Mouse (Mus musculus) heart, adult 2 months (tissue): ENCODE measurements around the gene Duox2. TPM values are rescaled to one million over a fixed set of nuclear protein-coding genes. Genes with fewer than 3 reads are reported as not detected.
"Not testable (repeated sequence)": the region's sequence is repeated elsewhere in the genome, so short reads cannot be mapped to it uniquely, and the experiment has no call there.

Experiments used
- DNase-seq, 2 experiments: peaks; one replicate each; pipeline ENCODE4 v3.0.0; 2021
- H3K27ac ChIP-seq: fragments of 200-600 bp; 2 replicates; pipeline ENCODE4 v1.8.1; 2022
- H3K27me3 ChIP-seq: fragments of 200-500 bp; 2 replicates; pipeline ENCODE4 v1.6.1; 2012; ENCODE audit warnings: mild to moderate bottlenecking, low read length, inconsistent platforms, mixed read lengths; ENCODE audit not compliant: control insufficient read depth, insufficient read depth
- H3K36me3 ChIP-seq: fragments of 200-500 bp; 2 replicates; pipeline ENCODE4 v1.6.1; 2012; ENCODE audit warnings: low read length, inconsistent platforms; ENCODE audit not compliant: control insufficient read depth, insufficient read depth
- H3K4me1 ChIP-seq: fragments of 200-500 bp; 2 replicates; pipeline ENCODE4 v1.6.1; 2011; ENCODE audit warnings: low read length; ENCODE audit not compliant: control insufficient read depth, insufficient read depth
- H3K4me3 ChIP-seq: fragments of 200-600 bp; 2 replicates; pipeline ENCODE4 v1.8.1; 2022
- H3K79me2 ChIP-seq: fragments of 200-500 bp; replicated peaks from 2 replicates; pipeline ENCODE4 v1.6.1; 2012; ENCODE audit warnings: mild to moderate bottlenecking, inconsistent platforms, low read length, moderate library complexity, mixed read lengths; ENCODE audit not compliant: control insufficient read depth, insufficient read depth
- H3K9ac ChIP-seq: fragments of 200-500 bp; 2 replicates; pipeline ENCODE4 v1.6.1; 2012; ENCODE audit warnings: low read depth, mild to moderate bottlenecking, control low read depth, inconsistent platforms, low read length, mixed read lengths
- CTCF ChIP-seq: fragments of 200-600 bp; IDR thresholded peaks from 2 replicates; pipeline ENCODE4 v1.8.1; 2022; ENCODE audit warnings: antibody characterized with exemption, mild to moderate bottlenecking, moderate library complexity
- EP300 ChIP-seq: fragments of 200-500 bp; IDR thresholded peaks from 2 replicates; pipeline ENCODE4 v1.6.1; 2011; ENCODE audit warnings: low read depth, low read length, control low read depth; ENCODE audit not compliant: insufficient read depth
- POLR2A ChIP-seq: fragments of 200-500 bp; IDR thresholded peaks from 2 replicates; pipeline ENCODE4 v1.6.1; 2011; ENCODE audit warnings: mild to moderate bottlenecking, low read depth, low read length, control low read depth; ENCODE audit not compliant: insufficient read depth
- WGBS: fragments of 180-500 bp; shearing (Covaris S2); methylation state at CpG from one replicate; pipeline ENCODE4 v1.1.7; 2018; 5-methylcytosine and 5-hydroxymethylcytosine counted together
- intact Hi-C: fragments of 180-260 bp; cut with DNase I; formaldehyde crosslinking; loops from one replicate; pipeline ENCODE4 v1.15.1; 2025
- long read RNA-seq: library from polyadenylated mRNA; stranded (forward); transcript quantifications from one replicate; pipeline ENCODE4 v2.0.0, GENCODE M21; 2021
- polyA plus RNA-seq: library from polyadenylated mRNA; depleted of rRNA; stranded (reverse); fragments of >200 nt; gene quantifications from 2 replicates; pipeline ENCODE4 v1.2.3, GENCODE M21; 2012; rRNA removed
- total RNA-seq, 2 experiments: library from RNA; stranded (reverse); gene quantifications; 2 replicates each; pipeline ENCODE4 v1.2.3; 2021

The Duox2 gene
- total RNA-seq, result under 1 TPM; 0.57 to 0.61 TPM
- polyA plus RNA-seq, result 0.53 and 0.84 TPM in 2 replicates
- long read RNA-seq, result 0 reads

DNA sequence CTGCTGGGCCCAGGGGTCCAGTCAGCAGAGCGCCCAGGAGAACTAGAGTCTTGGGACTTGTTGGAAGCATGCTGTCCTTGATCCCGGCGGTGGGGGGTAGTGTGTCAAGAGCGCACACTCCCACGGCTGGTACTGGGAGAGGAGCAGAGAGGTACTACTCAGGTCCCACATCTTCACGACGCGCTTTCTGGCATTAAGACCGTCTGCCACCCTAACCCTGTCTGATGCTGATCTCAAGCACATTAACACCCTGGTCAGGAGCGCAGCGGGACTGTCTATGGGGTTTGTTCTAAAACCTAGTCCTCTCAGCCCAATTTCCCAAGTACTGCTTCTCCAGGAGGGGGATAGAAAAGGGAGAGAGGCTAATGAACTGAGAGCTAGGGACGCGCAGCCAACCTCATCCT is at the start of gene Duox2:
Gene Duox2, minus strand, starts transcription at position 354 of the 404 bp plus-strand sequence.
- H3K4me1 ChIP-seq, result peaks cover 1% of the 10 kb centered on the region; the same call in 1 of the 2 replicates
- H3K79me2 ChIP-seq, result no peaks in the 10 kb centered on the region
- H3K36me3 ChIP-seq, result no peaks in the 10 kb centered on the region
- H3K27ac ChIP-seq, result no peak within 1 kb of the TSS
- no peak for DNase-seq
- H3K9ac ChIP-seq, result no peak within 1 kb of the TSS
- peaks cover 31% of the 10 kb centered on the region for H3K27me3 ChIP-seq
- intact Hi-C loops, result no loop called here
- TF ChIP-seq POLR2A, result no peak
- no peak for TF ChIP-seq EP300
- no peak for TF ChIP-seq CTCF
- WGBS, result 5% methylated on average over 13 of the region's 13 CpGs
- H3K4me3 ChIP-seq, result peak within 1 kb of the TSS; percentile 33

DNA sequence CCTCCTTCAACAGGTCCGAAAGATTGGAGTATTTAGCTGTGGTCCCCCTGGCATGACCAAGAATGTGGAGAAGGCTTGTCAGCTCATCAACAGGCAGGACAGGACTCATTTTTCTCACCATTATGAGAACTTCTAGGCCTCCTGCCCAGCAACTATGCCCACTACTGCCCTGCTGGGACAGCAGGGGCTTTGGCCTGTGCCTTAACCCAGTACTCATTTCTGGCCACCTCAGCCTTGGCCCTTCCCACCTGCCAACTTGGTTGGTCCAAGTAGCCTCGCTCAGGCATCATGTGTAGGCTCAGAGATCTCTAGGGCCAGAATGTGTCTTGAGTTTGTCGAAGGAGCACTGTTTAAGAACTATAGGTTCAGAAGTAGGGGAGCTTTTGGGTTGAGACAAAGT is 49.0 kb upstream of the Duox2 start:
- Histone ChIP-seq H3K36me3 (no peaks in the 10 kb centered on the region), H3K4me1 (peaks cover 4% of the 10 kb centered on the region; the same call in 1 of the 2 replicates), H3K79me2 (no peaks in the 10 kb centered on the region), H3K27ac (no peak overlapping the region), H3K9ac (no peak overlapping the region), H3K4me3 (no peak overlapping the region), H3K27me3 (no peaks in the 10 kb centered on the region)
- intact Hi-C loops, result loop anchor here (10.0 kb wide), 1 partner anchor 278 kb away; no protein-coding TSS in a partner anchor
- WGBS, result 96% methylated on average over 3 of the region's 3 CpGs
- TF ChIP-seq CTCF, result no peak
- DNase-seq, result no peak

- H3K4me1 ChIP-seq, H3K9ac ChIP-seq, H3K79me2 ChIP-seq, H3K4me3 ChIP-seq, H3K27ac ChIP-seq, H3K27me3 ChIP-seq, DNase-seq, H3K36me3 ChIP-seq: not testable (repeated sequence)
- intact Hi-C loops, result loop anchor here (10.0 kb wide), 1 partner anchor 279 kb away; no protein-coding TSS in a partner anchor
- 79% methylated on average over 6 of the region's 6 CpGs for WGBS
Observed at GRCm38 (mm10) chr2:122346164-122346563, 47.9 kb upstream of the Duox2 start.

- Histone ChIP-seq H3K79me2 (no peaks in the 10 kb centered on the region), H3K4me3 (no peak overlapping the region), H3K27ac (no peak overlapping the region), H3K27me3 (no peaks in the 10 kb centered on the region), H3K36me3 (no peaks in the 10 kb centered on the region), H3K4me1 (peaks cover 4% of the 10 kb centered on the region; the same call in 1 of the 2 replicates), H3K9ac (no peak overlapping the region)
- 81% methylated on average over 6 of the region's 6 CpGs for WGBS
- TF ChIP-seq POLR2A (no peak), CTCF (no peak)
- intact Hi-C loops, result loop anchor here (10.0 kb wide), 1 partner anchor 280 kb away; no protein-coding TSS in a partner anchor
- DNase-seq, result no peak
Observed at GRCm38 (mm10) chr2:122345106-122345893, 47.1 kb upstream of the Duox2 start.

DNA sequence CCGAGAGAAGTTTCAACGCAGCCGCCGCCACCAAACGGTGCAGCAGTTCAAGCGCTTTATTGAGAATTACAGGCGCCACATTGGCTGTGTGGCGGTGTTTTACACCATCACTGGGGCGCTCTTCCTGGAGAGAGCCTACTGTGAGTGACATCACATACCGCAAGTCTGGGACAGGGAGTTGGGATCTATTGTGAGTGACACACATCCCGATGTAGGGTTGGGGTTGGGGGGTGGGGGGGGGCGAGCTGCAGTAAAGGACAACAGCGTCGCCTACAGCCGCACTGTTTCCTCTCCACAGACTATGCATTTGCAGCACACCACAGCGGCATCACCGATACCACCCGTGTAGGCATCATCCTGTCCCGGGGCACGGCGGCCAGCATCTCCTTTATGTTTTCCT is 39.0 kb upstream of the Duox2 start:
- no peak overlapping the region for H3K9ac ChIP-seq
- no peaks in the 10 kb centered on the region for H3K4me1 ChIP-seq
- intact Hi-C loops, result no loop called here
- WGBS, result 75% methylated on average over 21 of the region's 21 CpGs
- TF ChIP-seq EP300 (no peak), CTCF (no peak), POLR2A (no peak)
- no peak for DNase-seq
- H3K79me2 ChIP-seq, result no peaks in the 10 kb centered on the region
- H3K4me3 ChIP-seq, result no peak overlapping the region
- no peaks in the 10 kb centered on the region for H3K27me3 ChIP-seq
- H3K36me3 ChIP-seq, result no peaks in the 10 kb centered on the region
- no peak overlapping the region for H3K27ac ChIP-seq

DNA sequence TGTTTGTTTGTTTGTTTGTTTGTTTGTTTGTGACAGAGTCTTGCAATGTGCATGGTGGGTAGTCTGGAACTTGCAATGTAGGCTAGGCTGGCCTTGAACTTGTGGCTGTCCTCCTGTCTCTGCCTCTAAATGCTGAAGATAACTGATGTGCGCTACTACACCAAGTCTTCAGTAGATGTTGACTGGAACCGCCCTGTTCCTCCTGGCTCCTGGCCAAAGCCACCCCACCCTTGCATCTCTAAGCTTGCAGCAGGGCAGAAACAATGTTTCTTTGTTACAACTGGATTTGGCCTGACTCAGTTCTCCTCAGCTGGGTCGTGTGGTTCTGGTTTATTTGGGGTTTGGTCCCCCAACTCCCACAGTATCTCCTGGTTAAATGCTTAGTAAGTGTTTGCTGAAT is 35.9 kb upstream of the Duox2 start:
- Histone ChIP-seq H3K4me3 (no peak overlapping the region), H3K9ac (no peak overlapping the region), H3K27me3 (no peaks in the 10 kb centered on the region), H3K79me2 (no peaks in the 10 kb centered on the region), H3K36me3 (no peaks in the 10 kb centered on the region), H3K4me1 (no peaks in the 10 kb centered on the region), H3K27ac (no peak overlapping the region)
- DNase-seq, result no peak
- no peak for TF ChIP-seq CTCF
- TF ChIP-seq EP300, result no peak
- no peak for TF ChIP-seq POLR2A
- intact Hi-C loops, result no loop called here
- WGBS, result 31% methylated on average over 3 of the region's 3 CpGs
